Mouse (Mus musculus) liver, adult 2 months (tissue): ENCODE measurements around the gene Vamp8.

Experiments
- CTCF ChIP-seq: fragments of 200-500 bp; IDR thresholded peaks from 2 replicates; pipeline ENCODE4 v1.5.1; 2011; ENCODE audit warnings: low read depth, low read length, control low read depth
- POLR2A ChIP-seq: fragments of 200-500 bp; IDR thresholded peaks from 2 replicates; pipeline ENCODE4 v1.6.1; 2011; ENCODE audit warnings: low read length, control low read depth; ENCODE audit not compliant: insufficient read depth; ENCODE audit errors: extremely low read depth

DNA sequence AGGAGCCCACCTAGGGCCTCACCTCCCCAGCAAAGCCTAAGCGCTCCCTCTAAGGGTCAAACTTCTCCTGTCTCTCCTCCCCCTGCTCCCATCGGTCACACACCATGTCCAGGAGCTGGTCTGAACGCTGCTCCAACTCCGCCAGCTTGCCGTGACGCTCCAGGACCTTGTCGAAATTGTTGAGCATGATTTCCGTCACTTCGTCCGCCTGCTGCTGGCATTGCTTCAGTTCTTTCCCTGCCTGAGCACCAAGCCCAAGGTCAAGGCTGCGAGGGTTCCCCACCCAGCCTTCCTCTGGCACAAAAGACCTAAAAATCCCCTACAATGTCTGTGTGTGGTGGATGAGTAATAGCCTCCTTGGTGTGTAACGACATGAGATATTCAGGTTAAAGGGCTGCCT, 20.4 kb downstream of the Vamp8 start:
- TF ChIP-seq CTCF (no peak), POLR2A (no peak)
